Mouse (Mus musculus): ENCODE measurements around the gene Naaladl2.

The Naaladl2 gene

GRCm38 (mm10) chr3:23972747-23973667, 1171.1 kb downstream of the Naaladl2 start:
- DNase-seq (ENCODE audit: low spot score): no peak

GRCm38 (mm10) chr3:23962961-23963621, 1181.0 kb downstream of the Naaladl2 start:
- no peak for DNase-seq (ENCODE audit: low spot score)

- no peak for DNase-seq (ENCODE audit: low spot score)
These were observed 1197.9 kb downstream of the Naaladl2 start for GRCm38 (mm10) chr3:23946182-23946581.

DNA sequence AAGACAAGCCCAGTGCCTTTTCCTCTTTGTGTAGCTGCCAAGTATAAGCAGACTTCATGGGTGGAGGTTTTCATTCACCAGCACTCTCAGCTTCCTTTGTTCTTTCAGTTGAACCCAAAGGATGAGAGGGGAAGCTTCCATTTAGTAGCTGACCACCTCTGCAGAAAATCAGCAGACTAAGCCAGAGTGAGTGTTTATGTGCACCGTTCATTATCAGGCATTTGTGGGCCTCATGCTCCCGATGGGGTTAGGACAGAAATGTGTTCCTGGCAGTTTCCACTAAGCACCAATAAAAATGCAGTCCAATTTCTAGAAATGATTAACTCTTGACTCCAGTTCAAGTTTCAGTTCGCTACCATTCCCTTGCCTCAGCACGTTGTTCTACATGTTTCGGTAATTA, 1206.8 kb downstream of the Naaladl2 start:
- DNase-seq (ENCODE audit: low spot score): no peak

DNA sequence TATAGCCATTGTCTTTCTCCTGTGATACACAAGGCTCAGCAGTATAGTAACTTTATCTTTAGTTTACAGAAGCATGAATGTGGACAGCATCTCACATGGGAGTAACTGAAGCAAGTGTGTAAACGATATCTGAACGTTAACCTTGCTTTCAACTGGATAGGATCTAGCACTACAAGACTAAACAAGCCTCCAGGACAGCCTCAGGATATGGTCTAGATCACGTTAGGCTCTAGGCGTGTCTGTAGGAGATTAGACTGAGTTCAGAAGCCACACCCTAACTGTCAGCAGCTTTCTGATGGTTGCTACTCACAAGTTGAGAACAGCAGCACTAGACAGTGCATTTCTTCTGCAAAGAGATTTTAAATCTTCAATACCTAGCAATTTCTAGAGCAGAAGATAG, 1216.0 kb downstream of the Naaladl2 start:
- no peak for DNase-seq (ENCODE audit: low spot score)

DNA sequence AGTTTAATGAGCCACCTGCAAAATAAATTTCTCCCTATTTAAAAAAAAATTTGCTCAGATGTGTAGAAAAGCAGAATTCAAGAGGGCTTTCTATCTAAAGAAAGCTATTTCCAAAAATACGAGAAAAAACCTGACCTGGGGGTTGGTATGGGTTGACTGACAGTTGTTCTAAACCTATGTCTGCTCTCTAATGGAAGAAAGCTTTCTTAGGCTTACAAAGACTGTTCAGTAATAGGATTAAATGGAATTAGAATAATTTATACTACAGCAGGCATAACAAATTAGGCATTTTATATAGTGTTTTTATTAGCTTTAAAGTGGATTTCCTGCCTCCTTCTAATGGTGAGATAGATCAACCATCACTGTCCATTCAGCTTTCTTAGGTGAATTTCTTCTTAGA, 1236.4 kb downstream of the Naaladl2 start:
- DNase-seq (ENCODE audit: low spot score): no peak

DNA sequence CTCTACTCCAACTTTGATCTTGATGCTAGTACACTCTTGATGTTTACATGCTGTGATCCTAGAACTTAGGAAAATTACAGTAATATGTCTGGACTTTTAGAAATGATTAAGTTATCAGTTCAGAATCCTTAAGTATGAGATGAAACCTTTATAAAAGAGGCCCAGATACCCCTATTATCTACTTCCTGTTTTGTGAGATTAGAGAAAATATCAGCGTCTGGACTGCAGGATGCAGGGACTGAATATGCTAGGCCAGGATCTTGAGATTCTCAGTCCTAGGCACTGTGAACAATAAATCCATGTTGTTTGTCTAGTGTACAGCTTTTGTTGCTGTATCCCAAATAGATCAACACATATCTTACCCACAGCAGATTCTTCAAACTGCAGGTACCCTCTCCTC, 1278.4 kb downstream of the Naaladl2 start:
- no peak for DNase-seq (ENCODE audit: low spot score)

DNA sequence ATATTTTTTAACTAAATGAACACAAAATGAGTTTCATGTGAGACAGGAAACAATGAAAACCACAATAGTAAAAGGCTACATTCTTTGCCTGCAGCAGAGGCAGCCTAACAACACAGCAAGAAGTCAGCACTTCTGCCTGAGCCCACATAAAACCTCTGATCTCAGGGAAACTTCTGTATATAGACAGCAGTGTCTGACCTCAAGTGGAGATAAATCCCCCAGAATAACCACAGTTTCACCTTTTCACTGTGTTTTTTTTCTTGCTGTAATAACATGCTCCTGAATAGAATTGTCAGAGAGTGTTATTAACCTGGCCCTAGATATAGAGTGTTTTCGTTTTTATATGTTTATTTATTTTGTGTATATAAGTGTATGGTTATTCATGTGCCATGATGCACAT, 1286.8 kb downstream of the Naaladl2 start:
- DNase-seq (ENCODE audit: low spot score): no peak

- DNase-seq (ENCODE audit: low spot score): no peak
These were observed 1326.5 kb downstream of the Naaladl2 start for GRCm38 (mm10) chr3:23817585-23817984.

GRCm38 (mm10) chr3:23758746-23759145, 1385.3 kb downstream of the Naaladl2 start:
- DNase-seq (ENCODE audit: low spot score): no peak
